Mouse (Mus musculus) CD4-positive helper T cell, adult 2 months (primary cell): ENCODE measurements around the gene Alg9.

Experiments
- DNase-seq: peaks from one replicate; pipeline ENCODE4 v3.0.0-alpha.2; 2012; ENCODE audit warnings: low read depth, missing footprints, low spot score

Alg9 gene

GRCm38 (mm10) chr9:50774991-50775612 is at the start of gene Alg9, which contains the start of gene 1110032A03Rik:
Alg9 (plus strand) TSS chr9:50775019.
1110032A03Rik (minus strand) TSS chr9:50775520.
- peak; percentile 90 for DNase-seq

GRCm38 (mm10) chr9:50725921-50726590 is 48.8 kb upstream of the Alg9 start:
- no peak for DNase-seq

- no peak for DNase-seq
These were observed 47.5 kb upstream of the Alg9 start for GRCm38 (mm10) chr9:50727171-50727924.

- DNase-seq = peak; percentile 25
These were observed 46.7 kb upstream of the Alg9 start for GRCm38 (mm10) chr9:50727925-50728651.

- DNase-seq = no peak
These were observed 45.2 kb upstream of the Alg9 start for GRCm38 (mm10) chr9:50729600-50729999.

GRCm38 (mm10) chr9:50732560-50732959 is 42.3 kb upstream of the Alg9 start:
- DNase-seq = no peak

- peak; percentile 20 for DNase-seq
These were observed 39.8 kb upstream of the Alg9 start for GRCm38 (mm10) chr9:50734989-50735388.

GRCm38 (mm10) chr9:50738914-50739870 is 35.6 kb upstream of the Alg9 start, which contains the start of gene Dixdc1:
Dixdc1 (minus strand) TSS chr9:50739517.
- DNase-seq = peak; percentile 85

GRCm38 (mm10) chr9:50740867-50741784 is 33.7 kb upstream of the Alg9 start:
- no peak for DNase-seq

GRCm38 (mm10) chr9:50742261-50742660 is 32.6 kb upstream of the Alg9 start:
- DNase-seq = no peak

GRCm38 (mm10) chr9:50742744-50743143 is 32.1 kb upstream of the Alg9 start:
- no peak for DNase-seq

- DNase-seq = no peak
These were observed 29.0 kb upstream of the Alg9 start for GRCm38 (mm10) chr9:50745806-50746205.

- no peak for DNase-seq
These were observed 28.6 kb upstream of the Alg9 start, which contains the start of gene 2310030G06Rik for GRCm38 (mm10) chr9:50746214-50746677. 2310030G06Rik (minus strand) TSS chr9:50746536.

GRCm38 (mm10) chr9:50750706-50751105 is 24.1 kb upstream of the Alg9 start:
- DNase-seq = no peak

GRCm38 (mm10) chr9:50751323-50751722 is 23.5 kb upstream of the Alg9 start, which contains the start of gene Cryab:
Cryab (plus strand) TSS chr9:50751325.
- DNase-seq = no peak

- DNase-seq = no peak
These were observed 22.7 kb upstream of the Alg9 start, which contains the start of gene Hspb2 for GRCm38 (mm10) chr9:50752054-50752602. Hspb2 (minus strand) TSS chr9:50752354.

GRCm38 (mm10) chr9:50752784-50753615 is 21.8 kb upstream of the Alg9 start:
- DNase-seq = no peak

GRCm38 (mm10) chr9:50753947-50754346 is 20.9 kb upstream of the Alg9 start:
- no peak for DNase-seq
